Mouse (Mus musculus): ENCODE measurements around the gene Pigh. TPM values are rescaled to one million over a fixed set of nuclear protein-coding genes. Genes with fewer than 3 reads are reported as not detected.

The Pigh gene
- 18.1 and 19.1 TPM in 2 replicates for polyA plus RNA-seq (2014; fragmentation: Nextera tagmentation; extraction: Ambion mirVana)

GRCm38 (mm10) chr12:79089182-79089812 is at the start of gene Pigh:
TSS of gene Pigh (minus strand) at chr12:79089651.
- Histone ChIP-seq H3K9me3 (replicated peaks; ENCODE audit: control insufficient read depth, low read length) (no peaks in the 10 kb centered on the region), H3K27ac (ENCODE audit: low read depth, low read length) (peak within 1 kb of the TSS; percentile 30; the same call in 1 of the 2 replicates), H3K4me1 (ENCODE audit: control insufficient read depth, insufficient read depth, low read length) (no peaks in the 10 kb centered on the region; the same call in 1 of the 2 replicates), H3K4me3 (ENCODE audit: low read depth, low read length) (peak within 1 kb of the TSS; percentile 96), H3K4me2 (ENCODE audit: low read length) (peak within 1 kb of the TSS; percentile 55), H3K36me3 (ENCODE audit: control insufficient read depth, insufficient read depth, low read length) (0 out of 2 replicates have a peak, but pooled peaks cover 6% of the 10 kb centered on the region), H3K27me3 (replicated peaks; ENCODE audit: control insufficient read depth, insufficient read depth, low read length) (no peaks in the 10 kb centered on the region), H3K9ac (ENCODE audit: low read length) (peak within 1 kb of the TSS; percentile 97)
- ATAC-seq (peak; percentile 99), DNase-seq (ENCODE audit: low spot score) (peak; percentile 95)
- under 1% methylated on average over 53 of the region's 53 CpGs for WGBS

- Histone ChIP-seq H3K4me1 (ENCODE audit: control insufficient read depth, insufficient read depth, low read length) (no peaks in the 10 kb centered on the region), H3K9me3 (replicated peaks; ENCODE audit: control insufficient read depth, low read length) (no peaks in the 10 kb centered on the region), H3K4me2 (ENCODE audit: low read length) (no peak overlapping the region), H3K27me3 (replicated peaks; ENCODE audit: control insufficient read depth, insufficient read depth, low read length) (no peaks in the 10 kb centered on the region), H3K36me3 (ENCODE audit: control insufficient read depth, insufficient read depth, low read length) (no peaks in the 10 kb centered on the region), H3K9ac (ENCODE audit: low read length) (no peak overlapping the region), H3K27ac (ENCODE audit: low read depth, low read length) (no peak overlapping the region), H3K4me3 (ENCODE audit: low read depth, low read length) (no peak overlapping the region)
- DNase-seq (ENCODE audit: low spot score) = no peak
- ATAC-seq = no peak
These were observed 49.5 kb upstream of the Pigh start for GRCm38 (mm10) chr12:79138999-79139398.

DNA sequence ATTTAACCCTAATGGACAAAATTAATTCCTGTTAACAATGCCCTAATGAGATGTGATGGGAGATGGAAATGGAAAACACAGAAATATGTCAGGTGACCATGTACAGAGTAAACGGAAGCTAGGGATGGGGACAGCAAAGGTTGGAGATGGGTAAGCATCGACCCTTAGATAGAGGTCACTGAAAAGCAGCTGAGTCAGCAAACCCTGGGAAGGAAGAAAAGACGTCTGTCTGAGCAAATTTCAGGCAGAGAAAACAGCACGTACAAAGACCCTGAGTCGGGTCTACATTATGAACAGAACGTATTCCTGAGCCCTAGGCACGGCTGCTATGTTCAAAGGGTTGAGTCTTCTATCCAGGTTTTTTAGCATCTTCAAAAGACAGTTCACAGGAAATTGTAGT is 47.5 kb upstream of the Pigh start:
- 78% methylated on average over 7 of the region's 7 CpGs for WGBS
- H3K4me1 ChIP-seq (ENCODE audit: control insufficient read depth, insufficient read depth, low read length) = no peaks in the 10 kb centered on the region
- no peak overlapping the region for H3K27ac ChIP-seq (ENCODE audit: low read depth, low read length)
- DNase-seq (ENCODE audit: low spot score) (no peak), ATAC-seq (no peak)
- no peak overlapping the region for H3K4me2 ChIP-seq (ENCODE audit: low read length)
- peaks cover 14% of the 10 kb centered on the region for H3K27me3 ChIP-seq (replicated peaks; ENCODE audit: control insufficient read depth, insufficient read depth, low read length)
- no peak overlapping the region for H3K9ac ChIP-seq (ENCODE audit: low read length)
- H3K4me3 ChIP-seq (ENCODE audit: low read depth, low read length) = no peak overlapping the region
- H3K36me3 ChIP-seq (ENCODE audit: control insufficient read depth, insufficient read depth, low read length) = no peaks in the 10 kb centered on the region
- H3K9me3 ChIP-seq (replicated peaks; ENCODE audit: control insufficient read depth, low read length) = no peaks in the 10 kb centered on the region

DNA sequence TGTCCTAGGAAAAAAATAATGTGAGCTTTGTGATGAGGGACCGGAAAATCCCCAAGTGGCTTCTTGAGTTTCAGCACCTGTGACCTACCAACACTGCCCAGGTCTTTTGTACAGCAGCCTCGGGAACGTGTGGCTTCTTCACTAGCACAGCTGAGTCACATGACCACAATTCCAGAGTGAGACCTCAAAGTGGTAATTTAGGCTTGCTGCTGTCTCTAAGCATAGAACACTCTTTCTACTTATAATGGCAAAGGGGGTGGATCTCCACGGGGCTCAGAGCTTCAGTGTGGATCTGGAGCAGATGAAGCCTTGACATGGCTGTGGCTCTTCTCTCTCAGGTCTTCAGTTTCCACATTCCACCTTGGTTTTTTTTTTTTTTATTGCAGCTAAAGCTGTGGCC is 45.7 kb upstream of the Pigh start:
- WGBS = 39% methylated on average over 4 of the region's 4 CpGs
- peaks cover 23% of the 10 kb centered on the region for H3K27me3 ChIP-seq (replicated peaks; ENCODE audit: control insufficient read depth, insufficient read depth, low read length)
- H3K4me3 ChIP-seq (ENCODE audit: low read depth, low read length) = no peak overlapping the region
- no peak overlapping the region for H3K27ac ChIP-seq (ENCODE audit: low read depth, low read length)
- H3K36me3 ChIP-seq (ENCODE audit: control insufficient read depth, insufficient read depth, low read length) = no peaks in the 10 kb centered on the region
- no peak overlapping the region for H3K4me2 ChIP-seq (ENCODE audit: low read length)
- H3K9ac ChIP-seq (ENCODE audit: low read length) = no peak overlapping the region
- DNase-seq (ENCODE audit: low spot score) = no peak
- no peak for ATAC-seq
- H3K9me3 ChIP-seq (replicated peaks; ENCODE audit: control insufficient read depth, low read length) = no peaks in the 10 kb centered on the region
- H3K4me1 ChIP-seq (ENCODE audit: control insufficient read depth, insufficient read depth, low read length) = peaks cover 3% of the 10 kb centered on the region; the same call in 1 of the 2 replicates

- Histone ChIP-seq H3K36me3 (ENCODE audit: control insufficient read depth, insufficient read depth, low read length) (no peaks in the 10 kb centered on the region), H3K27me3 (replicated peaks; ENCODE audit: control insufficient read depth, insufficient read depth, low read length) (peaks cover 23% of the 10 kb centered on the region), H3K4me2 (ENCODE audit: low read length) (no peak overlapping the region), H3K9me3 (replicated peaks; ENCODE audit: control insufficient read depth, low read length) (no peaks in the 10 kb centered on the region), H3K4me3 (ENCODE audit: low read depth, low read length) (no peak overlapping the region), H3K4me1 (ENCODE audit: control insufficient read depth, insufficient read depth, low read length) (peaks cover 4% of the 10 kb centered on the region; the same call in 1 of the 2 replicates), H3K27ac (ENCODE audit: low read depth, low read length) (no peak overlapping the region), H3K9ac (ENCODE audit: low read length) (no peak overlapping the region)
- no peak for DNase-seq (ENCODE audit: low spot score)
- no peak for ATAC-seq
- WGBS = 43% methylated on average over 8 of the region's 8 CpGs
These were observed 45.2 kb upstream of the Pigh start for GRCm38 (mm10) chr12:79134676-79135075.

- WGBS = 27% methylated on average over 5 of the region's 5 CpGs
- peak overlapping the region; percentile 83 for H3K4me2 ChIP-seq (ENCODE audit: low read length)
- no peak for ATAC-seq
- no peaks in the 10 kb centered on the region for H3K9me3 ChIP-seq (replicated peaks; ENCODE audit: control insufficient read depth, low read length)
- H3K27ac ChIP-seq (ENCODE audit: low read depth, low read length) = no peak overlapping the region
- no peak for DNase-seq (ENCODE audit: low spot score)
- H3K36me3 ChIP-seq (ENCODE audit: control insufficient read depth, insufficient read depth, low read length) = no peaks in the 10 kb centered on the region
- peaks cover 23% of the 10 kb centered on the region for H3K27me3 ChIP-seq (replicated peaks; ENCODE audit: control insufficient read depth, insufficient read depth, low read length)
- peak overlapping the region; percentile 51; the same call in 1 of the 2 replicates for H3K9ac ChIP-seq (ENCODE audit: low read length)
- H3K4me1 ChIP-seq (ENCODE audit: control insufficient read depth, insufficient read depth, low read length) = peaks cover 4% of the 10 kb centered on the region; the same call in 1 of the 2 replicates
- peak overlapping the region; percentile 44 for H3K4me3 ChIP-seq (ENCODE audit: low read depth, low read length)
These were observed 42.4 kb upstream of the Pigh start for GRCm38 (mm10) chr12:79131706-79132460.

- Histone ChIP-seq H3K4me2 (ENCODE audit: low read length) (peak overlapping the region; percentile 83), H3K27ac (ENCODE audit: low read depth, low read length) (no peak overlapping the region), H3K9ac (ENCODE audit: low read length) (peak overlapping the region; percentile 51), H3K4me3 (ENCODE audit: low read depth, low read length) (peak overlapping the region; percentile 44), H3K4me1 (ENCODE audit: control insufficient read depth, insufficient read depth, low read length) (peaks cover 4% of the 10 kb centered on the region; the same call in 1 of the 2 replicates), H3K9me3 (replicated peaks; ENCODE audit: control insufficient read depth, low read length) (no peaks in the 10 kb centered on the region), H3K36me3 (ENCODE audit: control insufficient read depth, insufficient read depth, low read length) (no peaks in the 10 kb centered on the region), H3K27me3 (replicated peaks; ENCODE audit: control insufficient read depth, insufficient read depth, low read length) (peaks cover 23% of the 10 kb centered on the region)
- DNase-seq (ENCODE audit: low spot score) (peak; percentile 21), ATAC-seq (no peak; the same call in 1 of the 2 replicates)
- 2% methylated on average over 22 of the region's 22 CpGs for WGBS
These were observed 41.8 kb upstream of the Pigh start for GRCm38 (mm10) chr12:79131178-79131675.

DNA sequence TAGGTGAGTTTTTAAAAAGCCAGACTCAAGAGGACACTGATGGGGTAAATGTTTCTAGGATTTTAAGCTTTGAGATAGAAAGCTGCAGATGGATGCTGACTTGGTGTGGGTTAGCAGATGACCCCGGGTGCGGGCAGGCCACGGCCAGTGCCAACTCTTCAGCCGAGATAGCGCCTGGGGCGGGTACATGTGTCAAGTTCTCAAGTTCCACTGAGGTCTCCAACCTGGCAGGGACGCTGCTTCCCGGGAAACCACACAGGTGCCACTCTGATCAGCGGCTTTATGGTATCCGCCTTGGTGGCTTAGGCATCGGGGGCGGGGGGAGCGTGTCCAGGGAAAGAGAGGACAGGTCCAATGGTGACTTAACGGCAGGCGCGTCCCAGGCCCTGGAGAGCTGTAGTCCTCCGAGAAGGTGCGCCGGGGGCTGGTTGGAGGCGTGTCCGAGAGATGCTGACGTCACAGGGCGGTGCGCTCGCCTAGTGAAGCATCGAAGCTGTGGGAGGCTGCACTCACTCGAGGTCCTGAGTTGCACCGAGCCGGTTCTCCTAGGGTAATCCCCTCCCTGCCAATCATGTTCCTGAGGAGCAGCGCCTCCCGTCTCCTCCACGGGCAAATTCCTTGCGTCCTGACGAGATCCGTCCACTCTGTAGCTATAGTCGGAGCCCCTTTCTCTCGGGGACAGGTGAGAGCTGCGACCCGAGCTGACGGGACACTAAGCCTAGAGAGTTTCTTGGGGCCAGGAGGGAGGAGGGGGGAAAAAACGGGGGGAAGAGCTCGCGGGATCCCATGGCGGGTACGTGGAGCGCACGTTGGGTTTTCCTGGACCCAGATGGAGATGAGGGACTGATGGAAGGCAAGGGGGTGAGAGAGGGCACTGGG is 41.1 kb upstream of the Pigh start, which contains the start of gene Arg2:
TSS of gene Arg2 (plus strand) at position 479 of the 879 bp plus-strand sequence.
- H3K27ac ChIP-seq (ENCODE audit: low read depth, low read length) = no peak within 1 kb of the TSS
- peaks cover 4% of the 10 kb centered on the region; the same call in 1 of the 2 replicates for H3K4me1 ChIP-seq (ENCODE audit: control insufficient read depth, insufficient read depth, low read length)
- no peaks in the 10 kb centered on the region for H3K36me3 ChIP-seq (ENCODE audit: control insufficient read depth, insufficient read depth, low read length)
- peak within 1 kb of the TSS; percentile 51 for H3K9ac ChIP-seq (ENCODE audit: low read length)
- DNase-seq (ENCODE audit: low spot score) = peak; percentile 87
- 1% methylated on average over 46 of the region's 47 CpGs for WGBS
- peak within 1 kb of the TSS; percentile 44 for H3K4me3 ChIP-seq (ENCODE audit: low read depth, low read length)
- peak; percentile 99 for ATAC-seq
- peak within 1 kb of the TSS; percentile 83 for H3K4me2 ChIP-seq (ENCODE audit: low read length)
- peaks cover 23% of the 10 kb centered on the region for H3K27me3 ChIP-seq (replicated peaks; ENCODE audit: control insufficient read depth, insufficient read depth, low read length)
- no peaks in the 10 kb centered on the region for H3K9me3 ChIP-seq (replicated peaks; ENCODE audit: control insufficient read depth, low read length)
